Comparison of ENCODE assay signal across 20 mouse cellular contexts in genomic region chr14:45815598-45815997, GRCm38 (mm10).
"Had no signal": no experiment of that assay in that cellular context is flagged by ENCODE, and none has a peak within 500 bp of the region (broad histone marks: within the 10 kb centered on the region; RNA-seq: fewer than 3 reads in every experiment).

No protein-coding gene starts in this region.

- H3K4me1 ChIP-seq: kidney, embryonic 15.5 days; liver, embryonic 13.5 days; megakaryocyte, embryonic 14.5 days; midbrain, embryonic 13.5 days; neural tube, embryonic 12.5 days; neural tube, embryonic 15.5 days had no signal

- H3K4me3 ChIP-seq: kidney, embryonic 15.5 days; left cerebral cortex, adult 2 months; liver, embryonic 13.5 days; midbrain, embryonic 10.5 days; midbrain, embryonic 13.5 days; neural tube, embryonic 12.5 days; neural tube, embryonic 15.5 days had no signal

- ATAC-seq: midbrain, embryonic 13.5 days had no signal

- H3K4me2 ChIP-seq: kidney, embryonic 15.5 days; liver, embryonic 13.5 days; midbrain, embryonic 13.5 days; neural tube, embryonic 12.5 days; neural tube, embryonic 15.5 days had no signal

- H3K36me3 ChIP-seq: kidney, embryonic 15.5 days; liver, embryonic 13.5 days; midbrain, embryonic 10.5 days; midbrain, embryonic 13.5 days; neural tube, embryonic 12.5 days; neural tube, embryonic 15.5 days had no signal

- H3K9ac ChIP-seq: kidney, embryonic 15.5 days; liver, embryonic 13.5 days; midbrain, embryonic 13.5 days; neural tube, embryonic 12.5 days; neural tube, embryonic 15.5 days had no signal

- DNase-seq: kidney, postnatal 10 days; kidney, postnatal 36 days; layer of hippocampus, postnatal 36 days; liver, embryonic 13.5 days; lung, adult 2 months; lung, postnatal 36 days; right cerebral cortex, adult 18-20 months; right cerebral cortex, postnatal 14 days; right cerebral cortex, postnatal 4 days; thymus, adult 2 months; thymus, postnatal 14 days; thymus, postnatal 4 days had no signal

- H3K27me3 ChIP-seq: kidney, embryonic 15.5 days; liver, embryonic 13.5 days; megakaryocyte, embryonic 14.5 days; midbrain, embryonic 13.5 days; neural tube, embryonic 12.5 days; neural tube, embryonic 15.5 days had no signal

- H3K27ac ChIP-seq: kidney, embryonic 15.5 days; left cerebral cortex, adult 2 months; liver, embryonic 13.5 days; midbrain, embryonic 10.5 days; midbrain, embryonic 13.5 days; neural tube, embryonic 12.5 days; neural tube, embryonic 15.5 days; stomach, postnatal 0 days had no signal

- H3K9me3 ChIP-seq: kidney, embryonic 15.5 days; liver, embryonic 13.5 days; midbrain, embryonic 10.5 days; midbrain, embryonic 13.5 days; neural tube, embryonic 12.5 days; neural tube, embryonic 15.5 days had no signal
